Mouse (Mus musculus): ENCODE measurements around the gene P4htm. TPM values are rescaled to one million over a fixed set of nuclear protein-coding genes. Genes with fewer than 3 reads are reported as not detected.

P4htm gene
- polyA plus RNA-seq (2016; fragmentation: Nextera tagmentation; extraction: Ambion mirVana): 14.7 and 16.4 TPM in 2 replicates

DNA sequence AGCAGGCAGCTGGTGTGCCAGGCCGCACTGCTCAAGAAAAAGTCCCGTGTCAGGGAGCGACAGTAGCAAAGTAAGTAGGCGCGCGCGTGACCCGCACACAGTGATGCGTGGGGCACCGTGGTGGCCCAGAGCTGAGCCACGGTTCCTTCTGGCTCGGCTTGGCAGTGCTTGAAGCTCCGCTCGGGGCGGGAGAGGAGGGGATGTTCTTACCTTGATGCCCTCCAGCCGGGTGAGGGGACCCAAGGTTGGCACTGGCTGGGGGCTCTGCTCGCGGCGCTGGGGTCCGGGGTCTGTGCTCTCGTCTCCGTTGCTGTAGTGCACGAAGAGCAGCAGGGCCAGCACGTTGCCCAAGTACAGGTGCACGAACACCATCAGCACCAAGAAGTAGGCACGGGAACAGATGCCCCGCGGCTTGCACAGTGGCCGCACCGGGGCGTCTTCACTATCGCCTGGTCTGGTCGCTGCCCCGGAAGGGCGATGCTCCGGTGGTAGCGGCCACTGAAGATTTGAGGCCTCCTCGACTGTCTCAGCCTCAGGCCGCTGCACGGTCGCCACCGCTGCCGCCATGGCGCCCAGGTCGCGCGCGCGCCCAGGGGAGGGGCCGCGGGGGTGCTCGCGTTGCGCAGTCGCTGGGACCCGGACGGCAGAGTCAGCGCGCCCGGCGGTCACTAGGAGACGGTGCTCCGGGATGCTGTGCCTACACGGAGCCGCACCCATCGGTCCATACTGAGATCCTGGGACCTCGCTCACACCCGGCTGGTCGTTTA is at the start of gene P4htm:
TSS of gene P4htm (minus strand) at position 670 of the 767 bp plus-strand sequence.
- Histone ChIP-seq H3K9me3 (no peaks in the 10 kb centered on the region), H3K4me3 (peak within 1 kb of the TSS; percentile 69), H3K9ac (replicated peaks) (peak within 1 kb of the TSS; percentile 80), H3K27me3 (no peaks in the 10 kb centered on the region), H3K36me3 (0 out of 2 replicates have a peak, but pooled peaks cover 3% of the 10 kb centered on the region), H3K4me2 (replicated peaks) (peak within 1 kb of the TSS; percentile 86), H3K4me1 (peaks cover 15% of the 10 kb centered on the region), H3K27ac (replicated peaks) (peak within 1 kb of the TSS; percentile 78)
- ATAC-seq (ENCODE audit: low FRiP score, low read depth): peak; percentile 85
- WGBS: 1% methylated on average over 63 of the region's 69 CpGs

DNA sequence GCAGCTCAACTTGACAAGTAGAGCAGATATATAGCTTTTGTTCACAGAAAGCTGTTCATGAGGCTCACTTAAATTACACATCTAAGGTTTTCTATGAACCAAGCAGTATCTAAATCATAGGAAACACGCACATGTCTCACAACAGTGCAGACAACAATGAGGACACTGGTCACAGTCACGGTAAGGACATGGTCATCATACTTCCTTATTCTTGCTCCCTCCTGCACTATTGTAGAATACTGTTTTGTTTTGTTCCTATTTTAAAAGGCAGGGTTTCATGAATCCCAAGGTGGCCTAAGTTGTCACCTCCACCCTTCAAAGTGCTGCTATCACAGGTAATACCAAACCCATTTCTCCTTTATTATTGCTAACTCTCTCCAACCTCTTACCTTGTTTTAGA is 42.4 kb upstream of the P4htm start:
- Histone ChIP-seq H3K27me3 (no peaks in the 10 kb centered on the region), H3K9me3 (no peaks in the 10 kb centered on the region), H3K36me3 (peaks cover 35% of the 10 kb centered on the region), H3K9ac (replicated peaks) (no peak overlapping the region), H3K4me1 (no peaks in the 10 kb centered on the region), H3K27ac (replicated peaks) (no peak overlapping the region), H3K4me2 (replicated peaks) (no peak overlapping the region), H3K4me3 (no peak overlapping the region)
- 88% methylated on average over 2 of the region's 2 CpGs for WGBS
- no peak for ATAC-seq (ENCODE audit: low FRiP score, low read depth)

DNA sequence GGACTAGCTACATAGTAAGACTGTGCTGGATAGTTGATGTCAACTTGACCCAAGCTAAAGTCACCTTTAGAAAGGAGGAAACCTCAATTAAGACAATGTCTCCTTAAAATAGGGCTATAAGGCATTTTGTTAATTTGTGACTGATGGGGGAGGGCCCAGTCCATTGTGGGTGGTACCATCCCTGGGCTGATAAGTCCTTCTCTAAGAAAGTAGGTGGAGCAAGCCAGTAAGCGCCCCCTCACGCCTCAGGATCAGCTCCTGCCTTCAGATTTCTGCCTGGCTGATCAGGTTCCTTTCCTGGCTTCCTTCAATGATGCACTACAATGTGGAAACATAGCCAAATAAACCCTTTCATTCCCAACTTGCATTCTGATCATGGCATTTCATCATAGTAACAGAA is 37.9 kb upstream of the P4htm start:
- ATAC-seq (ENCODE audit: low FRiP score, low read depth): no peak
- Histone ChIP-seq H3K27ac (replicated peaks) (no peak overlapping the region), H3K4me1 (no peaks in the 10 kb centered on the region), H3K9me3 (no peaks in the 10 kb centered on the region), H3K4me3 (no peak overlapping the region), H3K9ac (replicated peaks) (no peak overlapping the region), H3K4me2 (replicated peaks) (no peak overlapping the region), H3K36me3 (peaks cover 7% of the 10 kb centered on the region; the same call in 1 of the 2 replicates), H3K27me3 (no peaks in the 10 kb centered on the region)
- WGBS: 79% methylated on average over 2 of the region's 2 CpGs

DNA sequence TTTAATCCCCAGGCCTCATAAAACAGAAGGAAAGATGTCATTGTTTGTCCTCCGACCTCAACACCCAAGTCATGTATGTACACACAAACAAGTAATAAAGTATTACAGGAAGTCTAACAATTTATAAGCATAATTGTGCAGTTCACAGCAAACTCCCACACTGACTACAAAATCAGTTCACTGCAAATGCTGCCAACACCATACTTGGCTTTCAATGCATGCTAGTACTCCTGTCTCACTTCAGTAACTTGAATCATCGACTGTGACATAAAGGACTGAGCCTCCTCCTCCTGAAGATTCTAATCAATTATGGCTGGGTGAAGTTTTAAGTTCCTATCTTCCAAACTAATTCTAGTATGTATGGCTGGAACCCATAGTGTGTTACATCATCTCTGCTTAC is 36.4 kb upstream of the P4htm start:
- Histone ChIP-seq H3K9me3 (no peaks in the 10 kb centered on the region), H3K27me3 (no peaks in the 10 kb centered on the region), H3K4me1 (no peaks in the 10 kb centered on the region), H3K4me3 (no peak overlapping the region), H3K27ac (replicated peaks) (no peak overlapping the region), H3K4me2 (replicated peaks) (no peak overlapping the region), H3K9ac (replicated peaks) (no peak overlapping the region), H3K36me3 (peaks cover 11% of the 10 kb centered on the region)
- 83% methylated on average over 2 of the region's 2 CpGs for WGBS
- ATAC-seq (ENCODE audit: low FRiP score, low read depth): no peak

DNA sequence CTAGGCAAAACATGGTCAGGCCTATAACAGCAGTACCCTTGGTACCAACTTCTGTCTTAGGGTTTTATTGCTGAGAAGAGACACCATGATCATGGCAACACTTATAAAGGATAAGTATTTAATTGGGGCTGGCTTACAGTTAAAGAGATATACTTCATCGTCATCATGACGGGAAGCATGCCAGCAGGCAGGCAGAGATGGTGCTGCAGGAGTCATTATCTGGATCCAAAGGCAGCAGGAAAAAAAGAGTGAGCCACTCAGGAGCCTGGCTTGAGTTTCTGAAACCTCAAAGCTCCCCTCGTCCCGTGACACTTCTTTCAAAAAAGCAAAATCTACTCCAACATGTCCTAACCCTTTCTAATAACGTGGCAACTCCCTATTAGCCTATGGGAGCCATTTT is 34.9 kb upstream of the P4htm start:
- 94% methylated on average over 5 of the region's 5 CpGs for WGBS
- H3K4me2 ChIP-seq (replicated peaks): no peak overlapping the region
- no peak overlapping the region for H3K27ac ChIP-seq (replicated peaks)
- peaks cover 11% of the 10 kb centered on the region for H3K36me3 ChIP-seq
- no peaks in the 10 kb centered on the region for H3K4me1 ChIP-seq
- H3K9me3 ChIP-seq: no peaks in the 10 kb centered on the region
- no peak overlapping the region for H3K9ac ChIP-seq (replicated peaks)
- ATAC-seq (ENCODE audit: low FRiP score, low read depth): no peak
- H3K27me3 ChIP-seq: no peaks in the 10 kb centered on the region
- no peak overlapping the region for H3K4me3 ChIP-seq

DNA sequence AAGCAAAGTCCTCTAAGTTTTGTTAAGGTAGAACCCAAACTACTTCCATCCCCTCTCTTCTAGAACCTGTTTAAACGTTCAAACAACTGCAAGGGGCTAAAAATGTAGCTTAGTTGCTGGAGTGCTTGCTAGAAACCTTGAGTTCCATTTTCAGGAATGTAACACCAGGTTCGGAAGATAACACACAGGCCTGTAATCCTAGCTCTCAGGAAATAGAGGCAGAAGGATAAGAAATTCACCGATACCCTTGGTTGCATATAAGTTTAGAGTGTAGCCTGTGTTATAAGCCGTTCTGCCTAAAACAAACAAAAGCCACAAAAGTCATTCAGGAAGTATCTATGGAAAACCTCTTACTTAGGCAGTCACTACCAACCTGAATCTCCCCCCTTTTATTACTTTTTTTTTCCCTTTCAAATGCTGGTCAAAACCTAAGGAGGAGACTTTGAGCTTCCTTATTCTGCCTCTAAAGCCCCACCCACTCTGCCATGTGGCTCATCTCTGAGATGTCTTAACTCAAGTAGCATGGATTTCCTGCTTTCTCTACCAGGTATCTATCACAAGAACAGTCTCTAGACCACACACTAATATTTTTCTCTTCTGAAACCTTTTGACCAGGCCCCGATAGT is 34.3 kb upstream of the P4htm start:
- Histone ChIP-seq H3K36me3 (peaks cover 11% of the 10 kb centered on the region), H3K4me2 (replicated peaks) (no peak overlapping the region), H3K9ac (replicated peaks) (no peak overlapping the region), H3K4me3 (no peak overlapping the region), H3K4me1 (no peaks in the 10 kb centered on the region), H3K27ac (replicated peaks) (no peak overlapping the region), H3K9me3 (no peaks in the 10 kb centered on the region), H3K27me3 (no peaks in the 10 kb centered on the region)
- 89% methylated on average over 5 of the region's 5 CpGs for WGBS
- ATAC-seq (ENCODE audit: low FRiP score, low read depth): no peak

DNA sequence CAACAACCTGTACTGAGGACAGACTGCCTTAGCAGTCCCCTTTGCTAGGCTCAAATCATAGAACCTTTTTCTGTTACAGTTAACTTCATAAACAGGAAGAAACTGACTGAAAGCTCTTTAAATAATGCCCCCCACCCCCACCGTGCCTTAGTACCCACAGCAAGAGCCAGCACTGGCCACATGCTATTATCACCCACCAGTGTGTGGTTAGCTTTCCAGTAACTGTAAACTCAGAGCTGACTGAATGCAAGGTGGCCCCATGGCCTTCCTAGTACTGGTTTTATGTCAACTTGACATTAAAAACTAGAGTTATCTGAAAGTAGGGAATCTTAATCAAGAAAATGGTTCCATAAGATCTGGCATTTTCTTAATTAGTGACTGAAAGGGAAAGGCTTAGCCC is 33.2 kb upstream of the P4htm start:
- Histone ChIP-seq H3K9ac (replicated peaks) (no peak overlapping the region), H3K27ac (replicated peaks) (no peak overlapping the region), H3K27me3 (no peaks in the 10 kb centered on the region), H3K4me1 (no peaks in the 10 kb centered on the region), H3K9me3 (no peaks in the 10 kb centered on the region), H3K36me3 (peaks cover 10% of the 10 kb centered on the region), H3K4me3 (no peak overlapping the region), H3K4me2 (replicated peaks) (no peak overlapping the region)
- WGBS: 76% methylated on average over 1 of the region's 1 CpGs
- no peak for ATAC-seq (ENCODE audit: low FRiP score, low read depth)

DNA sequence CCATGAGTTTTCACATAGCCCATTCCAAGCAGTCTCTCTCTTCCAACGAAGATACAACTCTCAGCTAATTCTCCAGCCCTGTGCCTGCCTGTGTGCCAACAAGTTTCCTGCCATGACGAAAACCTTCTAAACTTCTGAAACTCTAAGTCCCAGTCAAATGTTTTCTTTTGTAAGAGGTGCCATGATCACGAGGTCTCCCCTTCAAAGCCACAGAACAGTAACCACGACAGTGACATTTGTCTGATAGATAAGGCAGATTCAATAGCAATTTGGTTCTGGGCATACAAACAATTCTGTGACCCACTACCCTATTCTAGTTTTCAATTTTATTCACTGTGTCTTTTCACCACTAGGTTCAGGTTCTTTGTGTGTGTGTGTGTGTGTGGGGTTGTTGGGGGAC is 30.7 kb upstream of the P4htm start:
- 81% methylated on average over 4 of the region's 4 CpGs for WGBS
- Histone ChIP-seq H3K27ac (replicated peaks) (no peak overlapping the region), H3K4me2 (replicated peaks) (no peak overlapping the region), H3K36me3 (peaks cover 14% of the 10 kb centered on the region; the same call in 1 of the 2 replicates), H3K9me3 (no peaks in the 10 kb centered on the region), H3K4me1 (no peaks in the 10 kb centered on the region), H3K27me3 (no peaks in the 10 kb centered on the region), H3K9ac (replicated peaks) (no peak overlapping the region), H3K4me3 (no peak overlapping the region)
- ATAC-seq (ENCODE audit: low FRiP score, low read depth): no peak

DNA sequence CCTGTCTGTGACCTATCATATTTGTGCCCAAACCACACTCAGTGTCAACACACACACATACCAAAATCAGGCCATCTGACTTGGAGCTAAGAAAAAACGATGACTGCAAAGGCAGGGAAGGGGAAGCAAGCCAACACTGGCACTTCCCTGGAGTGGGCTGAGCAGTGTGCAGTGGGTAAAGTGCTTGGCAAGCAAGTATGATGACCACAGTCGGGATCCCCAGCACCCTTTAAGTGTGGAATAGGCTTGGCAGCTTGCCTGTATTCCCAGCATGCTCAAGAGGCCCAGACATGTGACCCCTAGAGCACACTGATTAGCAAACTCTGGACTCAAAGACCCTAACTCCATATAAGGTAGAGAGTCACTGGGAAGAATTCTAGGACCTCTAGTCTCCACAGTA is 29.0 kb upstream of the P4htm start:
- Histone ChIP-seq H3K9me3 (no peaks in the 10 kb centered on the region), H3K36me3 (peaks cover 14% of the 10 kb centered on the region; the same call in 1 of the 2 replicates), H3K27me3 (no peaks in the 10 kb centered on the region), H3K27ac (replicated peaks) (no peak overlapping the region), H3K4me1 (no peaks in the 10 kb centered on the region), H3K4me2 (replicated peaks) (no peak overlapping the region), H3K4me3 (no peak overlapping the region), H3K9ac (replicated peaks) (no peak overlapping the region)
- WGBS: 81% methylated on average over 2 of the region's 2 CpGs
- no peak for ATAC-seq (ENCODE audit: low FRiP score, low read depth)

DNA sequence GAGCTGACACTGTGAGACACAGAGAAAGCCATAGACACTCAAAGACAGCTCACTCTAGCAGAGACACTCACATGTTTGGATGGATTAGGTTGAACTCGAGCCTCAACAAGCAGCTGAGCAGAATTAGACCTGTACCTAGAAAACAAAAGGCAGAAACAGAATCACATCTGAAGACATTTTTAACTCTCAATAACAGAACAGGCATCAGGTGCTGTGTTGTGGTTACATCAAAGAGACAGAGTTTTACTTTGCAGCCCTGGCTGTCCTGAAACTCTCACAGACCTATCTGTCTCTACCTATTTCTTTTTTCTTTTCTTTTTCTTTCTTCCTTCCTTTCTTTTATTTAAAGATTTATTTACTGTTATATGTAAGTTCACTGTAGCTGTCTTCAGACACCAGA is 19.8 kb upstream of the P4htm start:
- H3K4me1 ChIP-seq: no peaks in the 10 kb centered on the region
- 94% methylated on average over 1 of the region's 1 CpGs for WGBS
- no peak overlapping the region for H3K4me3 ChIP-seq
- H3K9ac ChIP-seq (replicated peaks): no peak overlapping the region
- H3K36me3 ChIP-seq: peaks cover 57% of the 10 kb centered on the region
- no peak for ATAC-seq (ENCODE audit: low FRiP score, low read depth)
- no peak overlapping the region for H3K27ac ChIP-seq (replicated peaks)
- H3K9me3 ChIP-seq: no peaks in the 10 kb centered on the region
- H3K27me3 ChIP-seq: no peaks in the 10 kb centered on the region
- H3K4me2 ChIP-seq (replicated peaks): no peak overlapping the region

DNA sequence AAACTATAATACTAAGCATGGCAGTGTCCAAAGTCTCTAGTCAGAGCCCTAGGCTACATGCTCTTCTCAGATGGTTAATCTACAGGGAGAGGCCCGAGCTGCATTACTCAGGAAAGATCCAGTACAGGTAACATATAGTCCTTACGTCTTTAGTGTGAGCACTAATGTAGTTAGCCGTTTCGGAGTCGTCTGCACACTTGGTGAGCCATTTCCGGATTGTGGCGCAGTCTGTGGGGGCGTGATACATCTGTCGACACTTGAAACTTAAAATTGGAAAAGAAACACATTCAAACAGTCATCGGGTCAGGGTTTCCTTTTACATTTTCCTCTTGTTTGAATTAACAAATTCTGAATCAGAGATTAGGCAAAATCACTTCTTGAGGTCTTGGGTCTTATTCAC is 14.0 kb upstream of the P4htm start:
- ATAC-seq (ENCODE audit: low FRiP score, low read depth): no peak
- Histone ChIP-seq H3K4me3 (no peak overlapping the region), H3K4me1 (no peaks in the 10 kb centered on the region), H3K27me3 (no peaks in the 10 kb centered on the region), H3K36me3 (peaks cover 90% of the 10 kb centered on the region), H3K4me2 (replicated peaks) (no peak overlapping the region), H3K9me3 (no peaks in the 10 kb centered on the region), H3K27ac (replicated peaks) (no peak overlapping the region), H3K9ac (replicated peaks) (no peak overlapping the region)
- WGBS: 95% methylated on average over 10 of the region's 10 CpGs

DNA sequence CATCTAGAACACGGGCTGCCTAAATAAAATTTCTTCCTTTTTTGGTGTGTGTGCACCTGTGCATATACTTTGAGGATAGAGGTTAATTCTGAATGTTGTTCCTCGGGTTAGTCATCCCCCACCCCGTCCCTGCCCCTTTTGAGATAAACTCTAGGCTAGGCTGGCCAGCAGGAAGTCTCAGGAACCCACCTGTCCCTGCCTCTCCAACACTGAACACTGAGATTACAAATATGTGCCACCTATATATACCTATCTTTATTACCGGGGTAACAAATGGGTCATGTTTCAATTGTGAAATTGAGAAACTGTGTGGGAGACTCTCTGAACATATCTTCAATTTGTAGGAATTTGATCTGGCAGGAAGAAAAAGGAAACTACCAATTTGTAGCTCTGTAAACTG is 11.4 kb upstream of the P4htm start:
- no peak overlapping the region for H3K4me2 ChIP-seq (replicated peaks)
- 96% methylated on average over 4 of the region's 4 CpGs for WGBS
- no peak overlapping the region for H3K27ac ChIP-seq (replicated peaks)
- H3K27me3 ChIP-seq: no peaks in the 10 kb centered on the region
- no peak overlapping the region for H3K9ac ChIP-seq (replicated peaks)
- no peak overlapping the region for H3K4me3 ChIP-seq
- no peak for ATAC-seq (ENCODE audit: low FRiP score, low read depth)
- peaks cover 95% of the 10 kb centered on the region for H3K36me3 ChIP-seq
- H3K4me1 ChIP-seq: no peaks in the 10 kb centered on the region
- no peaks in the 10 kb centered on the region for H3K9me3 ChIP-seq

Measured in midbrain, embryonic 12.5 days (tissue).